Comparison of ENCODE assay signal across 14 mouse cellular contexts in genomic region chr2:59359760-59360342, GRCm38 (mm10).
"Had no signal": no experiment of that assay in that cellular context is flagged by ENCODE, and none has a peak within 500 bp of the region (broad histone marks: within the 10 kb centered on the region; RNA-seq: fewer than 3 reads in every experiment).

No protein-coding gene starts in this region.

- H3K27ac ChIP-seq: liver, embryonic 15.5 days; macrophage; midbrain, embryonic 12.5 days; stomach, embryonic 15.5 days had no signal

- DNase-seq: kidney, adult 8-10 months; kidney, postnatal 25 days; left cerebral cortex, postnatal 4 days; lung, adult 2 months; lung, postnatal 10 days; retina, postnatal 1 day; thymus, adult 2 months; thymus, postnatal 25 days had no signal

- H3K9me3 ChIP-seq: liver, embryonic 15.5 days; megakaryocyte, embryonic 14.5 days; midbrain, embryonic 12.5 days; stomach, embryonic 15.5 days had no signal

- H3K4me1 ChIP-seq: midbrain, embryonic 12.5 days had no signal

- H3K27me3 ChIP-seq: liver, embryonic 15.5 days; megakaryocyte, embryonic 14.5 days; midbrain, embryonic 12.5 days; stomach, embryonic 15.5 days had no signal

- H3K4me3 ChIP-seq: liver, embryonic 15.5 days; megakaryocyte, embryonic 14.5 days; midbrain, embryonic 12.5 days; stomach, embryonic 15.5 days had no signal

- H3K9ac ChIP-seq: liver, embryonic 15.5 days; midbrain, embryonic 12.5 days; stomach, embryonic 15.5 days had no signal

- H3K36me3 ChIP-seq: liver, embryonic 15.5 days; stomach, embryonic 15.5 days had no signal

- H3K4me2 ChIP-seq: liver, embryonic 11.5 days; liver, embryonic 15.5 days; midbrain, embryonic 12.5 days; stomach, embryonic 15.5 days had no signal
